Mouse (Mus musculus) forebrain, embryonic 14.5 days (tissue): Measurements from ENCODE around the gene Sgsm3. TPM values are rescaled to one million over a fixed set of nuclear protein-coding genes. Genes with fewer than 3 reads are reported as not detected.

Source experiments
- ATAC-seq: fragments of 200-750 bp; cut with Nextera tagmentation; 2 replicates; pipeline ENCODE4 v1.8.0; 2017; ENCODE audit warnings: mild to moderate bottlenecking, moderate library complexity
- DNase-seq: peaks from one replicate; pipeline ENCODE4 v3.0.0-alpha.2; 2015; ENCODE audit warnings: low spot score
- H3K27ac ChIP-seq: fragments of 300-500 bp; sonication (generic); 2 replicates; pipeline ENCODE4 v1.5.1; 2014; ENCODE audit warnings: low read depth, mild to moderate bottlenecking, control low read depth, low read length, moderate library complexity
- H3K27me3 ChIP-seq: fragments of 300-500 bp; sonication (generic); replicated peaks from 2 replicates; pipeline ENCODE4 v1.6.1; 2014; ENCODE audit warnings: low read length, control low read depth, mixed read lengths; ENCODE audit not compliant: control insufficient read depth, insufficient read depth
- H3K36me3 ChIP-seq: fragments of 300-500 bp; sonication (generic); 2 replicates; pipeline ENCODE4 v1.6.1; 2014; ENCODE audit warnings: low read length, control low read depth; ENCODE audit not compliant: control insufficient read depth, insufficient read depth
- H3K4me1 ChIP-seq: fragments of 300-500 bp; sonication (generic); 2 replicates; pipeline ENCODE4 v1.6.1; 2014; ENCODE audit warnings: antibody characterized with exemption, low read length, control low read depth; ENCODE audit not compliant: control insufficient read depth, insufficient read depth
- H3K4me2 ChIP-seq: fragments of 300-500 bp; sonication (generic); 2 replicates; pipeline ENCODE4 v1.6.1; 2014; ENCODE audit warnings: mild to moderate bottlenecking, control low read depth, low read length
- H3K4me3 ChIP-seq: fragments of 300-500 bp; sonication (generic); 2 replicates; pipeline ENCODE4 v1.5.1; 2014; ENCODE audit warnings: low read depth, low read length, control low read depth
- H3K9ac ChIP-seq: fragments of 300-500 bp; sonication (generic); 2 replicates; pipeline ENCODE4 v1.6.1; 2014; ENCODE audit warnings: mild to moderate bottlenecking, low read length, control low read depth, moderate library complexity
- H3K9me3 ChIP-seq: fragments of 300-500 bp; sonication (generic); replicated peaks from 2 replicates; pipeline ENCODE4 v1.6.1; 2016; ENCODE audit warnings: low read length, control low read depth, mixed read lengths; ENCODE audit not compliant: control insufficient read depth
- WGBS: fragments of 180-500 bp; shearing (Covaris S2); extraction: QIAGEN DNeasy Blood & Tissue Kit; methylation state at CpG from one replicate; pipeline ENCODE4 v1.1.7; 2014; 5-methylcytosine and 5-hydroxymethylcytosine counted together
- polyA plus RNA-seq: library from polyadenylated mRNA; unstranded; fragments of >200 nt; fragmentation: Nextera tagmentation; extraction: Ambion mirVana; gene quantifications from 2 replicates; pipeline ENCODE4 v1.2.1, GENCODE M21; 2014

Sgsm3 gene
- polyA plus RNA-seq, 1 experiment from 2014 or later, result 43.1 TPM

DNA sequence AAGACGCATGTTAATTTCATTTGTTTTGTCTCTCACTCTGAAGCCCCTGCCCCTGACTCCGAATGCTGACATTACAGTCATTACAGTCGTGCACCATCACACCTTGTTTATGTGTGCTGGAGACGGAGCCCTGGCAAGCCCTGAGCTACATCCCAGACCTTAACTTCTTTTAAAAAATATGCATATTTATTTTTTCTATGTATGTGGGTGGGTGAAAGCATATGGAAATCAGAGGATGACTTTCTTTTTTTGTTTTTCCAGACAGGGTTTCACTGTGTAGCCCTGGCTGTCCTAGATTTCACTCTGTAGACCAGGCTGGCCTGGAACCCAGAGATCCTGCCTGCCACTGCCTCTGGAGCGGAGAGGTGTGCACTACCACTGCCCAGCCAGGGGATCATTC, 17.4 kb downstream of the Sgsm3 start:
- Histone ChIP-seq H3K4me3 (no peak overlapping the region), H3K4me2 (no peak overlapping the region)

DNA sequence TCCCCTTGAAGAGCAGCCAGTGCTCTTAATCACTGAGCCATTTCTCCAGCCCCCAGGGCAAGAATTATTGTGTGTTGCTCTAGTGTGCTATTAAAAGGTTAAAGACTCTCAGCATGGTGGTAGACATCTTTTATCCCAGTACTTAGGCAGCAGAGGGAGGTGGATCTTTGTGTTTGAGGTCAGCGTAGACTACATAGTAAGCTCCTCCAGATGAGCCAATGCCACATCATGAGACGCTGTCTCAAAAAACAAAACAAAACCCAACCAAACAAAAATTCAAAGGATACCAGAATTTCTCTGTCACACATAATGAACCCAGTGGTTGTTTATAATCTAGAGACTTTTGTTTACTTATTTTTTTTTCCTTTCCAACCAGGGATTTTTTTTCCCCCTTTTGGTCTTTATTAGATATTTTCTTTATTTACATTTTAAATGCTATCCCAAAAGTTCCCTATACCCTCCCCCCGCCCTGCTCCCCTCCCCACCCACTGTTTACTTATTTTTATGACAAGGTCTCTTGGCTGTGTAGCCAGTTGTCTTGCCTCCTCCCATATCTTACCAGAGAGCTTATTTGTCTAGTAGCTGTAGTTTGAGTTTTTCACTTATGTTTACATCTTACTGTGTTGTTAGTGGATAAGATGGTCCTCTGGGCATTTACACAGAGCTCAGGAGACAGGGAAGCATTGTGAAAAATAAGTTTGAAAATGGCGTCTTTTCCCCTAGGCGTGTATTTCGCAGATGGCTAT, 18.7 kb downstream of the Sgsm3 start:
- no peaks in the 10 kb centered on the region for H3K4me1 ChIP-seq
- H3K9ac ChIP-seq, result no peak overlapping the region
- H3K9me3 ChIP-seq, result no peaks in the 10 kb centered on the region
- H3K36me3 ChIP-seq, result no peaks in the 10 kb centered on the region
- DNase-seq (no peak), ATAC-seq (no peak)
- H3K27ac ChIP-seq, result no peak overlapping the region
- H3K27me3 ChIP-seq, result no peaks in the 10 kb centered on the region
- no peak overlapping the region for H3K4me2 ChIP-seq
- 82% methylated on average over 6 of the region's 6 CpGs for WGBS
- no peak overlapping the region for H3K4me3 ChIP-seq

More for the DNA sequence above, 17.4 kb downstream of the Sgsm3 start:
- no peaks in the 10 kb centered on the region for H3K4me1 ChIP-seq
- ATAC-seq (no peak), DNase-seq (no peak)
- no peaks in the 10 kb centered on the region for H3K27me3 ChIP-seq
- 85% methylated on average over 5 of the region's 5 CpGs for WGBS
- H3K27ac ChIP-seq, result no peak overlapping the region
- no peaks in the 10 kb centered on the region for H3K9me3 ChIP-seq
- H3K36me3 ChIP-seq, result no peaks in the 10 kb centered on the region
- no peak overlapping the region for H3K9ac ChIP-seq

DNA sequence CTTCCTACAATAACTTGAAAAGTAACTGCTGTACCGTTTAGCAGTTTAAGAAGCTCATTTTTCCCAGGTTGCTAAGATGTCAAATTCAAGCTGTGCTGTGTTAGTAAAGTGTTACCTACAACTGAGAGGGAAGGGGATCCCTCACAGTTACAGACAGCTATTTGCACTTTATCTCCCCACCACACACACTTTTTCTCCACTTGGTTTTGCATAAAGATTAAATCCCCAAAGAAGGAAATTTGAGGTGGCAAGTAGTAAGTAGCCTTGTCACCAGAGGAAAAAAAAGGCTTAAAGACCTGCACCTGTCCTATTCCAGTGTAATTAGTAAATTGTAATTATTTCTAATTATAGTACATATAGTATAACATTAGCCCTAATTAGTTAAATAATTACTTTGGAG, 19.5 kb downstream of the Sgsm3 start:
- Histone ChIP-seq H3K27me3 (no peaks in the 10 kb centered on the region), H3K4me3 (no peak overlapping the region), H3K4me2 (no peak overlapping the region), H3K27ac (no peak overlapping the region), H3K4me1 (no peaks in the 10 kb centered on the region), H3K9ac (no peak overlapping the region), H3K36me3 (no peaks in the 10 kb centered on the region), H3K9me3 (no peaks in the 10 kb centered on the region)
- ATAC-seq, result no peak
- DNase-seq, result no peak
- WGBS, result 67% methylated on average over 1 of the region's 1 CpGs

DNA sequence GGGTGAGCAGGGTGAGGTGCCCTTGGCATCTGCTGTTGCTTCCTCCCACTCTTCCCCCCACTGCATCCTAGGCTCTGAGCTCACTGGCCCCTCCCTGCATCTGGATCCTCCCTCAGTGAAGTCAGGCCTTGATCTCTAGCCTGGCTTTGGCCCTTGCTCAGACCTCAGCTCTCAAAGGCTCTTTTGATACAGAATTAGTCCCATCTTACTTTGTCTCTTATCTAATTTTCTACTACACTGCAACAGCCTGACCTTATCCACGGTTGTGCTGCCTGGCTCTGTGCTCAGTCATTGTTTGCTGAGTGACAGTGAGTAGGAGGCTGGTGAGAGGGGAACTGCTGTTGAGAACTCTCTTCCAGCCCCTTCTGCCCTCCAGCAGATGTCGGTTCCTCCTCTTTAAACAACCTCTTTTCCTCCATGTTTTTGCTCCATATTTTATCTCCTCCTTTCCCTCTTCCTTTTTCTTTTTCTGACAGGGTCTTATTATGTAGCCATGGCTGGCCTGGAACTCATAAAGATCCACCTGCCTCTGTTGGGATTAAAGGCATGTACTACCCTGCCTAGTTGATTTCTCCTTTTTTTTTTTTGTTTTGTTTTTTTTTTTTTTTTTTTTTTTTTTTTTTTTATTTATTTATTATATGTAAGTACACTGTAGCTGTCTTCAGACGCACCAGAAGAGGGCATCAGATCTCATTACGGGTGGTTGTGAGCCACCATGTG, 23.0 kb downstream of the Sgsm3 start:
- WGBS, result 45% methylated on average over 2 of the region's 4 CpGs
- Histone ChIP-seq H3K4me1 (no peaks in the 10 kb centered on the region), H3K27me3 (no peaks in the 10 kb centered on the region), H3K9ac (no peak overlapping the region), H3K4me3 (no peak overlapping the region), H3K36me3 (peaks cover 15% of the 10 kb centered on the region), H3K4me2 (no peak overlapping the region), H3K27ac (no peak overlapping the region), H3K9me3 (no peaks in the 10 kb centered on the region)
- ATAC-seq, result no peak
- DNase-seq, result no peak

DNA sequence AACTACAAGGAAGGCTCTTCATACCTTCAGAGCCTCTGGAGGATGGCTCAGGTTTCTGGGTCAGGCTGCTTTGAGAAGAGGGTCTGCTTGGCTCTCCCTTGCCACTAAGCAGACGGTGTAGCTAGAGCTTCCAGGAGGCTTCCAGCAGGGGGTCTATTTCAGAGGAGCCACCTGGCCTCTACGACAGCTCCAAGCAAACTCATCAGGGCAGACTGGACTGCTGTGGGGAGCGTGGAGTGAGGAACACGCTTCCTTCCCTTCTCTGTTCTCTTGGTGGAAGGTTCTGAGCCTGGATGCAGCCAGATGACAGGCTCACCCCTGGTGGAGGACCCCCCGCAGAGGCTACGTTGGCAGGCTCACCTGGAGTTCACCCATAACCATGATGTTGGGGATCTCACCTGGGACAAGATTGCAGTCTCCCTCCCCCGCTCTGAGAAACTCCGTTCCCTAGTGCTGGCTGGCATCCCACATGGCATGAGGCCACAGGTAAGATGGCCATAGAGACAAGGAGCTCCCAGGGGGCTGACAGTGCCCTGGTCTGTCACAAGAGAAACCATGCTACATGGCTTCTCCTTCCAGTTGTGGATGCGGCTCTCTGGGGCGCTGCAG, 28.7 kb downstream of the Sgsm3 start:
- Histone ChIP-seq H3K4me3 (no peak overlapping the region), H3K27ac (no peak overlapping the region), H3K36me3 (peaks cover 58% of the 10 kb centered on the region), H3K27me3 (no peaks in the 10 kb centered on the region), H3K9ac (no peak overlapping the region), H3K4me1 (no peaks in the 10 kb centered on the region), H3K9me3 (no peaks in the 10 kb centered on the region), H3K4me2 (no peak overlapping the region)
- ATAC-seq (no peak), DNase-seq (no peak)
- 86% methylated on average over 10 of the region's 10 CpGs for WGBS

DNA sequence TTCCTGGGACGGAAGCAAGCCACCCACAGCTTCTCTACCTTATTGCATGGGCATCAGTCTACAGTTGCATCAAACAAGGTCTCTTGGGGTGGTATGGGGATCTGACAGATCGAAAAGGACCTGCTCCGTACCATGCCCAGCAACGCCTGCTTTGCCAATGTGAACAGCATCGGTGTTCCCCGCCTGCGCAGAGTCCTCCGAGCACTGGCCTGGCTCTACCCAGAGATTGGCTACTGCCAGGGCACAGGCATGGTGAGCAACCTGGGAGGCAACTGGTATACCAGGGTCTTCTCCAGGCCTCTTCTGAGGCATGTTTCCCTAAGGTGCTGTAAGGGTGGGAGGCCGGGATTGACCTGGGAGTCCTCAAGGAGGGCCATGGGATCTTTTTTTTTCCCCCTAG, 29.8 kb downstream of the Sgsm3 start:
- no peaks in the 10 kb centered on the region for H3K27me3 ChIP-seq
- peaks cover 67% of the 10 kb centered on the region for H3K36me3 ChIP-seq
- H3K4me3 ChIP-seq, result no peak overlapping the region
- no peak overlapping the region for H3K27ac ChIP-seq
- no peaks in the 10 kb centered on the region for H3K9me3 ChIP-seq
- ATAC-seq, result no peak
- no peak overlapping the region for H3K9ac ChIP-seq
- WGBS, result 92% methylated on average over 9 of the region's 9 CpGs
- H3K4me2 ChIP-seq, result no peak overlapping the region
- DNase-seq, result no peak
- no peaks in the 10 kb centered on the region for H3K4me1 ChIP-seq

DNA sequence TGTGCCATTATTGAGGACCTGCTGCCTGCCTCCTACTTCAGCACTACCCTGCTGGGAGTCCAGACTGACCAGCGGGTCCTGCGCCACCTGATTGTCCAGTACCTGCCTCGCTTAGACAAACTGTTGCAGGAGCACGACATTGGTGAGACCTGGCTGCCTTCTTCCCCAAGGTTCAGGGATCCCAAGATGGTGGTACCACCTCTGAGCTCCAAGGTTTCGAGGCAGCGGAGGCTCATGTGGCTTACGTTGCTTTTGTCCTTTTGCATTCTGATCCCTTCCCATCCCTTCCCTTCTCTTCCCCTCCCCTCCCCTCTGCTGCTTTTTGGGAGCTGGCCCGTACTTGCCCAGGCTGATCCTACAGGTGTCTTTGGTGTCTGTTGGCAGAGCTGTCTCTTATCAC, 30.3 kb downstream of the Sgsm3 start:
- Histone ChIP-seq H3K36me3 (peaks cover 72% of the 10 kb centered on the region), H3K9me3 (no peaks in the 10 kb centered on the region)
- WGBS, result 91% methylated on average over 8 of the region's 8 CpGs

DNA sequence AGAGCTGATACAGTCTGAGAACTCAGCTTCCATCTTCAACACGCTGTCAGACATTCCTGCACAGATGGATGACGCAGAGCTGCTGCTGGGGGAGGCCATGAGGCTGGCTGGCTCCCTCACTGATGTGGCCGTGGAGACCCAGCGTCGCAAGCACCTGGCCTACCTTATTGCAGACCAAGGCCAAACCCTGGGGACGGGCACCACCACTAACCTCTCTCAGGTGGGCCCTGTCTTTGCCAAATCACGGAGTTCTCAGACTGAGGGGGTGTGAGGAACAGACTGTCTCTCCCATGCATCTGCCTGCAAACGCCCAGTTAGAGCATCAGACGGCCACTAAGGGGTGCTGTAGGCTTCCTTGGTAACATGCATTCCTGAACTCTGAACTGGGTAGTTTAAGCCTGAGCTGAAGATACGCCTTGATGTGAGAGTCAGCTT, 31.1 kb downstream of the Sgsm3 start:
- ATAC-seq (no peak), DNase-seq (no peak)
- no peak overlapping the region for H3K27ac ChIP-seq
- H3K9ac ChIP-seq, result no peak overlapping the region
- no peak overlapping the region for H3K4me3 ChIP-seq
- H3K9me3 ChIP-seq, result no peaks in the 10 kb centered on the region
- WGBS, result 69% methylated on average over 10 of the region's 10 CpGs
- no peak overlapping the region for H3K4me2 ChIP-seq
- H3K4me1 ChIP-seq, result no peaks in the 10 kb centered on the region
- no peaks in the 10 kb centered on the region for H3K27me3 ChIP-seq
- H3K36me3 ChIP-seq, result peaks cover 75% of the 10 kb centered on the region

More for the DNA sequence above, 30.3 kb downstream of the Sgsm3 start:
- H3K4me2 ChIP-seq, result no peak overlapping the region
- H3K4me1 ChIP-seq, result no peaks in the 10 kb centered on the region
- H3K9ac ChIP-seq, result no peak overlapping the region
- H3K27ac ChIP-seq, result no peak overlapping the region
- ATAC-seq (no peak), DNase-seq (no peak)
- H3K4me3 ChIP-seq, result no peak overlapping the region
- H3K27me3 ChIP-seq, result no peaks in the 10 kb centered on the region

DNA sequence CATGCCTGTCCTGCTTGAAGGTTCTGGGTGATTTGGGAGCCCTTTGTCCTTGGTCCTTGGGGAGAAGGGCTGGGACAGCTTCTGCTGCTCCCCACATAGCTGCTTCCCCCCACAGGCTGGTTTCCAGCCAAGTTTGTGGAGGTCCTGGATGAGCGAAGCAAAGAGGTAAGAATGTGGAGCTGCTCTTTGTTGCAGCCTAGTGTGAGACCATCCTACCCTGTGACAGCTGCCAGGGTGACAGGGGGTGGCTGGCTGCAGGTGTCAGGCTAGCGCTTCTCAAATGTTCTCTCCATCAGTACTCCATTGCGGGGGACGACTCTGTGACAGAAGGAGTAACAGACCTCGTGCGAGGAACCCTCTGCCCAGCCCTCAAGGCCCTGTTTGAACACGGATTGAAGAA, 32.5 kb downstream of the Sgsm3 start:
- 79% methylated on average over 7 of the region's 7 CpGs for WGBS
- Histone ChIP-seq H3K36me3 (peaks cover 81% of the 10 kb centered on the region), H3K4me2 (no peak overlapping the region), H3K4me3 (no peak overlapping the region), H3K27ac (no peak overlapping the region), H3K9ac (no peak overlapping the region), H3K9me3 (no peaks in the 10 kb centered on the region), H3K4me1 (no peaks in the 10 kb centered on the region), H3K27me3 (no peaks in the 10 kb centered on the region)
- DNase-seq (no peak), ATAC-seq (no peak)
